Mouse (Mus musculus) forebrain, postnatal 0 days (tissue): ENCODE measurements at regions not wholly inside any gene's neighbourhood (a gene's known extent, or its start where the extent isn't known, plus 50 kb on each side); places are given as distances from the start of the nearest gene placed in this dataset.

Experiments
- ATAC-seq: fragments of 200-750 bp; cut with Nextera tagmentation; 2 replicates; pipeline ENCODE4 v1.8.0; 2017; ENCODE audit warnings: mild to moderate bottlenecking, moderate library complexity
- DNase-seq: peaks from one replicate; pipeline ENCODE4 v3.0.0-alpha.2; 2015
- H3K27ac ChIP-seq: fragments of 300-500 bp; sonication (generic); 2 replicates; pipeline ENCODE4 v1.5.1; 2014; ENCODE audit warnings: low read depth, mild to moderate bottlenecking, antibody characterized with exemption, low read length, moderate library complexity, mixed read lengths
- H3K27me3 ChIP-seq: fragments of 300-500 bp; sonication (generic); 2 replicates; pipeline ENCODE4 v1.6.1; 2014; ENCODE audit warnings: mild to moderate bottlenecking, low read length, mixed read lengths; ENCODE audit not compliant: insufficient read depth
- H3K36me3 ChIP-seq: fragments of 300-500 bp; sonication (generic); 2 replicates; pipeline ENCODE4 v1.6.1; 2014; ENCODE audit warnings: mild to moderate bottlenecking, moderate library complexity; ENCODE audit not compliant: insufficient read depth
- H3K4me1 ChIP-seq: fragments of 300-500 bp; sonication (generic); 2 replicates; pipeline ENCODE4 v1.6.1; 2014; ENCODE audit warnings: antibody characterized with exemption; ENCODE audit not compliant: insufficient read depth
- H3K4me2 ChIP-seq: fragments of 300-500 bp; sonication (generic); 2 replicates; pipeline ENCODE4 v1.6.1; 2014; ENCODE audit warnings: low read depth, mild to moderate bottlenecking, moderate library complexity
- H3K4me3 ChIP-seq: fragments of 300-500 bp; sonication (generic); 2 replicates; pipeline ENCODE4 v1.5.1; 2014; ENCODE audit warnings: low read depth, low read length, mixed read lengths
- H3K9ac ChIP-seq: fragments of 300-500 bp; sonication (generic); 2 replicates; pipeline ENCODE4 v1.6.1; 2014; ENCODE audit warnings: mild to moderate bottlenecking
- H3K9me3 ChIP-seq: fragments of 300-500 bp; sonication (generic); 2 replicates; pipeline ENCODE4 v1.6.1; 2016; ENCODE audit warnings: low read length
- CTCF ChIP-seq: sonication (generic); IDR thresholded peaks from 2 replicates; pipeline ENCODE4 v1.5.1; 2016; ENCODE audit warnings: antibody characterized with exemption, control low read depth, low read depth
- WGBS: fragments of 180-500 bp; shearing (Covaris S2); extraction: QIAGEN DNeasy Blood & Tissue Kit; methylation state at CpG from one replicate; pipeline ENCODE4 v1.1.7; 2014; 5-methylcytosine and 5-hydroxymethylcytosine counted together

DNA sequence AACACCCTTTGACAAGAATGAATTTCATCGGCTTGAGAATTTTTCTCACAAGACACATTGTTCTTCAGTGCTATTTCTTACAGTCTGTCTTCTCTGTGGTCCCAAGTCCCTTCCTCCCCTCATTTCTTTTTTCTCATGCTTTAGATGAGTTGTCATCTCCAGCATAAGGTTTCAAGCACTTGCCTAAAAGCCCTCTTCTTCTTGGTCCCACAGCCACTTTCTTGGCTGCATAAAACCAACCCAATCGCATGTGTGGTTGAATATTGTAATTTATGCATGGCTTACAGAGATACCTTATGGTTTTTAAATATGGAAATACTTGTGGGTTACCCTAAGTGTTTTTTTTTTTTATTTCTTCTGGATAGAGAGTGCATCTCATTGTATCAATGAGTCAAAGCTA, 96.3 kb upstream of the Dpyd start:
- H3K9me3 ChIP-seq, result no peaks in the 10 kb centered on the region
- H3K4me1 ChIP-seq, result peaks cover 4% of the 10 kb centered on the region; the same call in 1 of the 2 replicates
- no peak for DNase-seq
- ATAC-seq, result peak; percentile 66
- WGBS, result 58% methylated on average over 2 of the region's 2 CpGs
- TF ChIP-seq CTCF, result no peak
- no peak overlapping the region for H3K9ac ChIP-seq
- no peaks in the 10 kb centered on the region for H3K27me3 ChIP-seq
- H3K4me2 ChIP-seq, result no peak overlapping the region
- H3K36me3 ChIP-seq, result 0 out of 2 replicates have a peak, but pooled peaks cover 5% of the 10 kb centered on the region
- H3K27ac ChIP-seq, result no peak overlapping the region
- no peak overlapping the region for H3K4me3 ChIP-seq

DNA sequence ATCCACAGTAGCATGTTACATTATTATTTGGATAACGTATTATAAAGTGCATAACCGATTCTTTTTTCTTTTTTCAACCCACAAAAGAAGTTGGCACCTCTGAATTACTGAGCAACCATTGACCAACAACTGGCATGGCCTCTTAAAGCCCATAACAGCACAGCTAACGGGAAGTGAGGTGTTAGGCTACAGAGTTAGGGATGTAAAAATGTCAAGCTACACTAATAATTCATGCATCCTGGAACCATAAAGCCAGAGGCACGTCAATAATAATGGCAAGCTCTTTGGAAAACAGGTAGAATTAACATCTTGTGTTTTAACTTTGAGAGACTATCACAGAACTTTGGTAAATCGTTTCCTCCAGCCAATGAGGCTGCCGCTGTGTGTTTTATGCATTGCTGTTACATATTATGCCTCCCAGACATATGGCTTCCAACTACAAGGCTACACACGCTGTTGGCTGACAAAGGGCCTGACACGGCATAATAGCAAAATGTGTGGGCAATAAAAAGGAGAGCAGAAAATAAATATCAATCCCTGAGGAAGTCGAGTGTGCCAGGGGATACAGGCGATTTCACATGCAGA, 89.6 kb upstream of the Dpyd start:
- no peak overlapping the region for H3K27ac ChIP-seq
- H3K36me3 ChIP-seq, result 0 out of 2 replicates have a peak, but pooled peaks cover 7% of the 10 kb centered on the region
- no peak for ATAC-seq
- no peak for DNase-seq
- no peaks in the 10 kb centered on the region for H3K4me1 ChIP-seq
- H3K4me3 ChIP-seq, result no peak overlapping the region
- 55% methylated on average over 10 of the region's 10 CpGs for WGBS
- TF ChIP-seq CTCF, result no peak
- no peak overlapping the region for H3K4me2 ChIP-seq
- no peaks in the 10 kb centered on the region for H3K27me3 ChIP-seq
- no peaks in the 10 kb centered on the region for H3K9me3 ChIP-seq
- H3K9ac ChIP-seq, result no peak overlapping the region

DNA sequence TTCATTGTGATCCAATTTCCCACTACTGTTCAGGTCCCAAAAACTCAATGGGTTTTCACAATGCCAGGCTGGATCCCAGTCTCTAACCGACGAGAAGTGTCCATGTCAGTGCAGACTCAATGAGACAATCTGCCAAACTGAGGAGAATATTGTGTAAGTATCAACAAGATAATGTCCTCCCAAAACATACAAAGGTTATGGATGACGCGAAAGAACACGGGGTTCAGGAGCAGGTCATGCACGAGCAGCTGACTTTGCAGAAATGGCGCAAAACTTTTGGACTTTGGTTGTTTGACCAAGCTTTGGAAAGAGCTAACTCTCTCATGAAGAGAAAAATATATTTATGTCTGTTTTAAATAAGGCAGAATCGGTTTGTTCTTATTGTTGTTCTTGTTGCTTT, 83.9 kb upstream of the Dpyd start:
- H3K4me3 ChIP-seq, result no peak overlapping the region
- H3K4me2 ChIP-seq, result no peak overlapping the region
- TF ChIP-seq CTCF, result no peak
- no peaks in the 10 kb centered on the region for H3K9me3 ChIP-seq
- H3K27ac ChIP-seq, result no peak overlapping the region
- no peaks in the 10 kb centered on the region for H3K4me1 ChIP-seq
- no peak for DNase-seq
- H3K36me3 ChIP-seq, result no peaks in the 10 kb centered on the region
- H3K9ac ChIP-seq, result no peak overlapping the region
- H3K27me3 ChIP-seq, result no peaks in the 10 kb centered on the region
- no peak for ATAC-seq
- 92% methylated on average over 8 of the region's 8 CpGs for WGBS

DNA sequence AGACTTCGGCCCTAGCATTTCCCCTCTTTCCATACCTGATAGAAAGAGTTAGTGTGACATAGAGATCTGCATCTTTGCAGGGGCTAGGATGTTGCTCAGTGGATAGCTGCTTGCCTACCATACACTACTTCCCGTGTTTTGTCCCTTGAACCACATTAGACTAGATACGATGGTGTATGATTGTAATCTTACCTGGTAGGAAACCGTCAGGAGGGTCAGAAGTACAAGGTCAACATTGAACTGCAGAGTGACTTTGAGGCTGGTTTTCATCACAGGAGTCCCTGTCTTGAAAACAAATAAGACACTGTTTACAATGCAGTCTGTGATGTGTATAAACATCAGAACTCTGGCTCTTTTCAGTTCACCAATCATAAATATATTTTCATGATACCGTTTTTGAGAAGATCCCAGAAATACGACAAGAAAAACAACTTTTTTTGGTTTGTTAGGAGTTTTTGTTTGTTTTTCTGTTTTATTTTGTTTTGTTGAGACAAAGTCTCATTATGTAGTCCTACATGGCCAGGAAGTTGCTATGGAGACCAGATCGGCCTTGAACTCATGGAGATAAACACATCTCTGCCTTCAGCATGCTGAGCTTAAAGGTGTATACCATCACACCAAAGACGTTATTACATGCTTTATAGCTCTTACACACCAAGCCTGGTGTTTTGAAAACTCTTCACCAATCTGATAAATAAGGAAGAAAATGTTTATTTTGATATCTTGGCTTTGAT, 81.2 kb upstream of the Dpyd start:
- Histone ChIP-seq H3K36me3 (no peaks in the 10 kb centered on the region), H3K4me2 (no peak overlapping the region), H3K4me1 (no peaks in the 10 kb centered on the region), H3K27ac (no peak overlapping the region), H3K9me3 (no peaks in the 10 kb centered on the region), H3K4me3 (no peak overlapping the region), H3K27me3 (no peaks in the 10 kb centered on the region), H3K9ac (no peak overlapping the region)
- 66% methylated on average over 8 of the region's 8 CpGs for WGBS
- DNase-seq, result no peak
- TF ChIP-seq CTCF, result no peak
- ATAC-seq, result no peak

DNA sequence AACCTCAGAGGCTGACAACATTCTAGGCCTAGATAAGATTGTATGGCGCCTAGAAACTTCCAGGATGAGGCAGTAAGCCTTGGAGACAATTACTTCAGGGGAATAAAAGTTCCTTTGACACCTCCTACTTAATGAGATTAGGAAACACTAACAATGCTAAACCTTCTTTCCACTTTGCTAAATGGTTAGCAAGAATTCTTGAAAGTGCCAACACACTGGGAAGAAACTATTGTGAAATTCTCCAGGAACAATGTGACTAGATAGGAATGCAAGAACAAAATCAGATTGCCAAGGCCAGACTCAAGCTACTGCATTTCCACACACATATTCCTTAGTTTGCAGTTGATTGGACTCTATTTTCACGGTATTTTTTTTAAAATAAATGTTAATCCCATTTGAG, 76.0 kb upstream of the Dpyd start:
- no peak overlapping the region for H3K9ac ChIP-seq
- no peaks in the 10 kb centered on the region for H3K9me3 ChIP-seq
- no peak for TF ChIP-seq CTCF
- no peak overlapping the region for H3K27ac ChIP-seq
- H3K36me3 ChIP-seq, result no peaks in the 10 kb centered on the region
- peaks cover 3% of the 10 kb centered on the region; the same call in 1 of the 2 replicates for H3K4me1 ChIP-seq
- H3K4me3 ChIP-seq, result no peak overlapping the region
- no peak overlapping the region for H3K4me2 ChIP-seq
- H3K27me3 ChIP-seq, result no peaks in the 10 kb centered on the region
- ATAC-seq, result no peak
- 62% methylated on average over 2 of the region's 2 CpGs for WGBS
- DNase-seq, result no peak

DNA sequence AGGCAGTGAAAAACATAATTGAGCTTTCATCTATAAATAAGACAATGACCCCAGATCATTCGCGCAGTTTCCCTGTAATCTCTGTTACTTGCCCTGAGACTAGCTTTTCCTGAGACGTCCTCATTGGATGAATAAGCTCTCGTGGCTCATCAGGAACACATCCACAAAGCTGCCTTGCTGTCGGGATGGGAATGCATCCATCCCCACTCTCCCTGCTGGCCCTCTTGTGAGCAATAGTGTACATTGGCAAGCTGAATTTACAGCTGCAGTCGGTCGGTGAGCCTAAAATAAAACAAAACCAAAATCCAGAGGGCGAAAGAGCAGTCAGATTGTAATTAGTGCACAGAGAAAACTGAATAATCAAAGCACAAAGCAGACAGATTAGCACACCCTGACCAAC, 74.5 kb upstream of the Dpyd start:
- Histone ChIP-seq H3K27me3 (no peaks in the 10 kb centered on the region), H3K36me3 (no peaks in the 10 kb centered on the region), H3K9me3 (no peaks in the 10 kb centered on the region), H3K4me2 (no peak overlapping the region), H3K27ac (no peak overlapping the region), H3K9ac (no peak overlapping the region), H3K4me3 (no peak overlapping the region), H3K4me1 (peaks cover 3% of the 10 kb centered on the region; the same call in 1 of the 2 replicates)
- WGBS, result 41% methylated on average over 8 of the region's 8 CpGs
- no peak for TF ChIP-seq CTCF
- DNase-seq (no peak), ATAC-seq (0 out of 2 replicates have a peak, but pooled peaks have one; percentile 16)

DNA sequence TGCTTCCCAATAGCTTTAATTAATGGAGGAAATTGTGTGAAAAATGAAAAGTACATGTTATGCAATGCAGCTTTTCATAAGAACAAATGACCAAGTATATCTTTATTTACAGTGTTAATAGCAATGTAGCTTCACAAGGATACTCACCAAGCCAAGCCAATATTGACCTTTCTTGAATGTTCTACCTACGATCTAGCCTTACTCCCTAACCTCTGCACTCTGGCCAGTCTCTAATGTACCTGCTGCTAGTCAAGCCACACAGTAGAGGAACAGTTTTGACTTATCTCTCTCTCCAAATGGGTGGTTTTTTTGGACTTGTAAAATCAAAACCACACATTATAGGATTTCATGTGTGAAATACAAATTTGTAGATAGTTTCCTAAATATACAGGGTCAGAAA, 70.8 kb upstream of the Dpyd start:
- H3K27me3 ChIP-seq, result no peaks in the 10 kb centered on the region
- WGBS, result 98% methylated on average over 1 of the region's 1 CpGs
- H3K4me1 ChIP-seq, result peaks cover 3% of the 10 kb centered on the region; the same call in 1 of the 2 replicates
- H3K36me3 ChIP-seq, result no peaks in the 10 kb centered on the region
- no peak for TF ChIP-seq CTCF
- H3K9me3 ChIP-seq, result no peaks in the 10 kb centered on the region
- H3K4me2 ChIP-seq, result no peak overlapping the region
- ATAC-seq, result no peak
- H3K4me3 ChIP-seq, result no peak overlapping the region
- H3K27ac ChIP-seq, result no peak overlapping the region
- no peak for DNase-seq
- no peak overlapping the region for H3K9ac ChIP-seq
